Mouse (Mus musculus) cerebellum, postnatal 25 days (tissue): Measurements from ENCODE around the gene Lamp3.
"Not testable (repeated sequence)": the region's sequence is repeated elsewhere in the genome, so short reads cannot be mapped to it uniquely, and the experiment has no call there.

ENCODE experiments used
- DNase-seq, 2 experiments: peaks; one replicate each; pipeline ENCODE4 v3.0.0; 2021; ENCODE audit warnings: mixed read lengths in 2 of 2

Lamp3 gene

DNA sequence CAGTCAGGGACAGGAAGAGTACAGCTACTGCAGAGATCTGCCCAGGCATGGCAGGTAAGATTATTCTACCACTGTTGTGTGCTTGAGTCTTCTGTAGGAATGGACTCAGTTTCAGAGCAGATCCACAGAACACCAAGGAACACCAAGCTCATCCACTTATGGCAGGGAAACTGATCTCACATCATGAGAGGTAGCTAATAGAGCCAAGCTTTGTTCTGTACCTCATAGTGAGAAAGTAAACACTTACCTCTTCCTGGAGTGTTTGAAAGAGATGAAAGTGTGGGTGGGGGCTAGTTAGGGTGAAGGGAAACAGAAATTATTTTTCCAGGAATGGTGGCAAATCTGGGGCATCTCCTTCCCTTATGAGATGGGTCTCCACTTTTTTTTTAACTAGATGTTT lies at the start of gene Lamp3:
TSS of gene Lamp3 (minus strand) at position 160 of the 400 bp plus-strand sequence.
- DNase-seq, result no peak

GRCm38 (mm10) chr16:19732896-19733295 lies 26.7 kb upstream of the Lamp3 start:
- DNase-seq, result no peak

DNA sequence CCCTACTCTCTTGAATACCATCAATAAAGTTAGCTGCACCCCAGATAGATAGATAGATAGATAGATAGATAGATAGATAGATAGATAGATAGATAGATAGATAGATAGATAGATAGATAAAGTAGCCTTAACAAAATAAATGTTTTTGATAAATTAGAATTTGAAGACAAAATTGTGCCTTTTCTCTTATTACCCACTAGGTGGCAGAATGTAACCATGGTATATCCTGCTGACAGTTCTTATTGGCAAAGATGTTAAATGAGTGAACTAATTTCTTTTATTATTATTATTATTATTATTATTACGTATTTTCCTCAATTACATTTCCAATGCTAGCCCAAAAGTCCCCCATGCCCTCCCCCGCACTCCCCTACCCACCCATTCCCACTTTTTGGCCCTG lies 18.0 kb upstream of the Lamp3 start:
- DNase-seq, result not testable (repeated sequence)

DNA sequence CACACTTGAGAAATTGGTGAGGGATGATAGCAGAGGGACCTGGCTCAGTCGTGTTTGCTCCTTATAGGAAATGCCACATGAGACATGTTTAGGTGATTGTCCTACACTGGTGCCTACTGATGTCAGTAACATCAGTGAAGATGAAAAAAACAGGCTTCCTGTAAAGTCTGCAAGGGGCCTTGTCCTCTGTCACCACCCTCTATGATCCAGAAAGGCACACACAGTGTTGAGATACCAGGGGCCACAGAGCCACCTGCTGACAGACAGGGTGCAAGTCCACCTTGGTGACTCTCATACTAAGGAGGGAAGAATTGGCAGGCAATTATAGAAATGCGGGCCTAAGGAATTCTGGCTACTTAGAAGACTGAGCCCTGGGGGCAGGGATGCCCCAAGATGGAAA lies 14.8 kb upstream of the Lamp3 start:
- no peak for DNase-seq

GRCm38 (mm10) chr16:19707381-19707780 lies 1.2 kb upstream of the Lamp3 start:
- no peak for DNase-seq

- DNase-seq, result no peak
These were observed 7.0 kb downstream of the Lamp3 start for GRCm38 (mm10) chr16:19699207-19699606.

- no peak for DNase-seq
These were observed 35.3 kb downstream of the Lamp3 start for GRCm38 (mm10) chr16:19670768-19671357.

DNA sequence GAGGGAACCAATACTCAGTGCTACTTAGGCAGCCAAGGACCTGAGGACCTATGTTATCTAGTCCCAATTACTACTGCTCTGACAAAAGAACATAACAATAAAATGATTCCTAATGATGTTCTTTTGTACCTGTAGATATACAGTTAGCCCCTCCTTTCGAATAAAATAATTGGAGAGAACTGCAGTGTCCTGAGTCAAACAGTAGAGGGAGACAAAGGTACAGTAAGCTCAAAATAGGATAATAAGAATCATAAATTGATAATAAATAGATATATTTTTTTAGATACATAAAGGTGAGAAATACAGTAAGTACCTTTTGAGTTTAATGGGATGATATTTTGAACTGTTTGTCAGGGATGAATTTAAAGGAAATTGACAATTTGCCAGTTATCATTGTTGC lies 39.9 kb downstream of the Lamp3 start:
- no peak for DNase-seq

- no peak for DNase-seq
These were observed 76.4 kb downstream of the Lamp3 start, which contains the start of gene Olfr171 for GRCm38 (mm10) chr16:19629816-19630215. TSS of gene Olfr171 (minus strand) at chr16:19629916.

DNA sequence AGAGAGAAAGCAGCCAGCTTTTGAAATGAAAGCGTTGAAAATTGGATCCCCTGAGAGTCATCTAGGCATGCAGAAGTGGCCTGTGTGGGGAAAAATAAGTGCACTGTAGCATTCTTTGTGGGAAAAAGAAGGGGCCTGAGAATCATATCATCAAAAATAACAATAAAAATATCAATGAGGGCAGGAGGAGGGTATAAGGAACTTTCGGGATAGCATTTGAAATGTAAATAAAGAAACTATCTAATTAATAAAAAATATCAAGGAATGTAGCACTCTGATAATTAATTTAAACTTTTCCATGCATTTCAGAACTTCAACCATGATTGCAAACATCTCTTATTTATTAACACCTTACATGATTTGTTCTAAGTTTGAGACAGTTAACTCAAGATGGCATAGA lies 94.4 kb downstream of the Lamp3 start, which contains the start of gene Olfr170:
TSS of gene Olfr170 (minus strand) at position 101 of the 400 bp plus-strand sequence.
- not testable (repeated sequence) for DNase-seq
